In genomic region chr16:32449665-32450064, GRCm38 (mm10) we compare ENCODE assay signal across 22 mouse cellular contexts. TPM values are rescaled to one million over a fixed set of nuclear protein-coding genes. Genes with fewer than 3 reads are reported as not detected.
DNase-seq lines count a peak whose midpoint lies in the region; ATAC-seq and TF ChIP-seq lines count a peak whose summit lies in the region.
"Had no signal": no experiment of that assay in that cellular context is flagged by ENCODE, and none has a peak within 500 bp of the region (broad histone marks: within the 10 kb centered on the region; RNA-seq: fewer than 3 reads in every experiment).

No protein-coding gene starts in this region.

- no peak overlapping the region for H3K4me3 ChIP-seq in heart, embryonic 12.5 days
- peak overlapping the region; percentile 37 for H3K4me3 ChIP-seq in liver, embryonic 13.5 days (replicated peaks)
- H3K4me3 ChIP-seq in stomach, embryonic 15.5 days (replicated peaks): no peak overlapping the region
- no peak overlapping the region for H3K4me3 ChIP-seq in layer of hippocampus, adult 2 months
- H3K4me3 ChIP-seq: embryonic facial prominence, embryonic 15.5 days; forebrain, embryonic 15.5 days; heart, embryonic 13.5 days; left cerebral cortex, adult 2 months had no signal

- whole genome bisulfite sequencing in heart, embryonic 12.5 days: 78% methylated on average over 3 of the region's 3 CpGs
- WGBS in liver, embryonic 13.5 days (ENCODE audit: insufficient replicate concordance): 23% methylated on average over 3 of the region's 3 CpGs
- 59% methylated on average over 3 of the region's 3 CpGs for WGBS in stomach, embryonic 15.5 days

- peaks cover 13% of the 10 kb centered on the region for H3K4me1 ChIP-seq in heart, embryonic 12.5 days (replicated peaks)
- peaks cover 83% of the 10 kb centered on the region for H3K4me1 ChIP-seq in liver, embryonic 13.5 days (replicated peaks)
- no peaks in the 10 kb centered on the region for H3K4me1 ChIP-seq in stomach, embryonic 15.5 days
- H3K4me1 ChIP-seq: forebrain, embryonic 15.5 days had no signal

- H3K9ac ChIP-seq in heart, embryonic 12.5 days: no peak overlapping the region
- H3K9ac ChIP-seq in liver, embryonic 13.5 days: peak overlapping the region; percentile 71
- H3K9ac ChIP-seq in stomach, embryonic 15.5 days: no peak overlapping the region
- H3K9ac ChIP-seq: embryonic facial prominence, embryonic 15.5 days; forebrain, embryonic 15.5 days; heart, embryonic 13.5 days had no signal

- DNase-seq in heart, adult 11 months: peak; percentile 14
- peak; percentile 58 for DNase-seq in liver, embryonic 13.5 days
- DNase-seq in cerebellum, postnatal 14 days: no peak
- no peak for DNase-seq in layer of hippocampus, adult 2 months (ENCODE audit: low spot score in 2 of 2)
- DNase-seq in layer of hippocampus, adult 11-12 months (ENCODE audit: low spot score): no peak
- DNase-seq: adrenal gland, postnatal 10 days; kidney, adult 11 months; kidney, postnatal 36 days; right cerebral cortex, adult 18-20 months; thymus, postnatal 14 days had no signal

- no peak overlapping the region for H3K27ac ChIP-seq in heart, embryonic 12.5 days (ENCODE audit: poor library complexity, severe bottlenecking)
- H3K27ac ChIP-seq in liver, embryonic 13.5 days: peak overlapping the region; percentile 95
- H3K27ac ChIP-seq in stomach, embryonic 15.5 days: peak overlapping the region; percentile 41; the same call in 1 of the 2 replicates
- H3K27ac ChIP-seq in layer of hippocampus, adult 2 months: no peak overlapping the region
- H3K27ac ChIP-seq: embryonic facial prominence, embryonic 15.5 days; forebrain, embryonic 15.5 days; heart, embryonic 13.5 days; left cerebral cortex, adult 2 months had no signal

- H3K4me2 ChIP-seq in heart, embryonic 12.5 days: no peak overlapping the region
- H3K4me2 ChIP-seq in liver, embryonic 13.5 days: peak overlapping the region; percentile 71
- H3K4me2 ChIP-seq in stomach, embryonic 15.5 days: no peak overlapping the region
- H3K4me2 ChIP-seq: embryonic facial prominence, embryonic 15.5 days; forebrain, embryonic 15.5 days; heart, embryonic 13.5 days had no signal

- H3K9me3 ChIP-seq in heart, embryonic 12.5 days (replicated peaks): no peaks in the 10 kb centered on the region
- no peaks in the 10 kb centered on the region for H3K9me3 ChIP-seq in liver, embryonic 13.5 days (replicated peaks)
- H3K9me3 ChIP-seq in stomach, embryonic 15.5 days: no peaks in the 10 kb centered on the region
- H3K9me3 ChIP-seq: embryonic facial prominence, embryonic 15.5 days; forebrain, embryonic 15.5 days; heart, embryonic 13.5 days had no signal

- ATAC-seq in heart, embryonic 12.5 days (ENCODE audit: insufficient number of reproducible peaks, low FRiP score): no peak
- ATAC-seq in common myeloid progenitor, adult 5-6 weeks (replicated peaks; ENCODE audit: low read depth, poor library complexity, severe bottlenecking): peak; percentile 69
- ATAC-seq in liver, embryonic 13.5 days (ENCODE audit: low read depth): peak; percentile 98
- ATAC-seq in stomach, embryonic 15.5 days (ENCODE audit: insufficient read depth, low FRiP score, low read depth): peak; percentile 90; the same call in 1 of the 2 replicates
- ATAC-seq: forebrain, embryonic 15.5 days had no signal

- no peaks in the 10 kb centered on the region for H3K27me3 ChIP-seq in heart, embryonic 12.5 days (replicated peaks)
- no peaks in the 10 kb centered on the region for H3K27me3 ChIP-seq in liver, embryonic 13.5 days
- H3K27me3 ChIP-seq in stomach, embryonic 15.5 days (replicated peaks): no peaks in the 10 kb centered on the region
- H3K27me3 ChIP-seq: embryonic facial prominence, embryonic 15.5 days; forebrain, embryonic 15.5 days; heart, embryonic 13.5 days had no signal

- TF ChIP-seq CTCF in layer of hippocampus, adult 2 months (conservative IDR thresholded peaks at IDR 0.05): no peak

- peaks cover 20% of the 10 kb centered on the region for H3K36me3 ChIP-seq in heart, embryonic 12.5 days
- peaks cover 28% of the 10 kb centered on the region for H3K36me3 ChIP-seq in liver, embryonic 13.5 days
- no peaks in the 10 kb centered on the region for H3K36me3 ChIP-seq in stomach, embryonic 15.5 days

RNA-seq across cellular contexts. Expression of gene Pcyt1a, which starts 18.9 kb away (rescaled TPM):
- polyA plus RNA-seq in heart, embryonic 12.5 days (2016; fragmentation: Nextera tagmentation; extraction: Ambion mirVana): 43.2 and 48.9 TPM in 2 replicates
- total RNA-seq in common myeloid progenitor, adult 5-6 weeks (2017): 76.7 and 81.5 TPM in 2 replicates
- 38.6 and 42.0 TPM in 2 replicates for polyA plus RNA-seq in liver, embryonic 13.5 days (2015; fragmentation: Nextera tagmentation; extraction: Ambion mirVana)
- 39.4 and 42.7 TPM in 2 replicates for polyA plus RNA-seq in stomach, embryonic 15.5 days (2015; fragmentation: Nextera tagmentation; extraction: Ambion mirVana)
- 10 to 100 TPM; 32.6 to 33.7 TPM for total RNA-seq in layer of hippocampus, adult 2 months (2021)

RNA-seq across cellular contexts. Expression of gene Tctex1d2, which starts 30.2 kb away (rescaled TPM):
- polyA plus RNA-seq in heart, embryonic 12.5 days (2016; fragmentation: Nextera tagmentation; extraction: Ambion mirVana): 21.6 and 27.1 TPM in 2 replicates
- 39.3 and 43.9 TPM in 2 replicates for total RNA-seq in common myeloid progenitor, adult 5-6 weeks (2017)
- 7.2 and 7.3 TPM in 2 replicates for polyA plus RNA-seq in liver, embryonic 13.5 days (2015; fragmentation: Nextera tagmentation; extraction: Ambion mirVana)
- 27.4 and 27.5 TPM in 2 replicates for polyA plus RNA-seq in stomach, embryonic 15.5 days (2015; fragmentation: Nextera tagmentation; extraction: Ambion mirVana)
- total RNA-seq in layer of hippocampus, adult 2 months (2021): 10 to 100 TPM; 11.8 to 14.3 TPM

RNA-seq across cellular contexts. Expression of gene Slc51a, which starts 38.0 kb away (rescaled TPM):
- 2.1 and 2.9 TPM in 2 replicates for polyA plus RNA-seq in heart, embryonic 12.5 days (2016; fragmentation: Nextera tagmentation; extraction: Ambion mirVana)
- total RNA-seq in common myeloid progenitor, adult 5-6 weeks (2017): 0.92 TPM in 1 of 2 replicates, not detected in the other
- polyA plus RNA-seq in liver, embryonic 13.5 days (2015; fragmentation: Nextera tagmentation; extraction: Ambion mirVana): 0.65 and 0.71 TPM in 2 replicates
- polyA plus RNA-seq in stomach, embryonic 15.5 days (2015; fragmentation: Nextera tagmentation; extraction: Ambion mirVana): 17.7 and 25.2 TPM in 2 replicates
- total RNA-seq in layer of hippocampus, adult 2 months (2021): not detected
- total RNA-seq: adrenal gland, postnatal 10 days; gastrocnemius, adult 8-10 months; left cerebral cortex, adult 2 months had no signal
- polyA plus RNA-seq: embryonic facial prominence, embryonic 15.5 days had no signal

RNA-seq across cellular contexts. Expression of gene Zdhhc19, which starts 46.4 kb away (rescaled TPM):
- polyA plus RNA-seq in heart, embryonic 12.5 days (2016; fragmentation: Nextera tagmentation; extraction: Ambion mirVana): not detected in 2 replicates
- not detected in 2 replicates for total RNA-seq in common myeloid progenitor, adult 5-6 weeks (2017)
- polyA plus RNA-seq in liver, embryonic 13.5 days (2015; fragmentation: Nextera tagmentation; extraction: Ambion mirVana): not detected in 2 replicates
- 0.21 and 0.22 TPM in 2 replicates for polyA plus RNA-seq in stomach, embryonic 15.5 days (2015; fragmentation: Nextera tagmentation; extraction: Ambion mirVana)
- not detected for total RNA-seq in layer of hippocampus, adult 2 months (2021)
- total RNA-seq: adrenal gland, postnatal 10 days; gastrocnemius, adult 8-10 months; left cerebral cortex, adult 2 months; monocyte, adult 5-6 weeks had no signal
- polyA plus RNA-seq: embryonic facial prominence, embryonic 15.5 days; forebrain, embryonic 15.5 days; heart, embryonic 13.5 days; hindbrain, embryonic 11.5 days; limb, embryonic 14.5 days; neural tube, embryonic 14.5 days had no signal

RNA-seq across cellular contexts. Expression of gene Tm4sf19, which starts 49.4 kb away (rescaled TPM):
- not detected in 2 replicates for polyA plus RNA-seq in heart, embryonic 12.5 days (2016; fragmentation: Nextera tagmentation; extraction: Ambion mirVana)
- not detected in 2 replicates for total RNA-seq in common myeloid progenitor, adult 5-6 weeks (2017)
- polyA plus RNA-seq in liver, embryonic 13.5 days (2015; fragmentation: Nextera tagmentation; extraction: Ambion mirVana): not detected in 2 replicates
- not detected in 2 replicates for polyA plus RNA-seq in stomach, embryonic 15.5 days (2015; fragmentation: Nextera tagmentation; extraction: Ambion mirVana)
- not detected for total RNA-seq in layer of hippocampus, adult 2 months (2021)
- total RNA-seq: gastrocnemius, adult 8-10 months; left cerebral cortex, adult 2 months; monocyte, adult 5-6 weeks had no signal
- polyA plus RNA-seq: forebrain, embryonic 15.5 days; hindbrain, embryonic 11.5 days; neural tube, embryonic 14.5 days had no signal

Comparison
In these comparisons a context has a peak if more than half of its experiments do, and no peak if none do; other contexts are left out.
1. DNase-seq: peak in heart, adult 11 months (single experiment) and liver, embryonic 13.5 days (single experiment); none in cerebellum, postnatal 14 days (0 of 2), layer of hippocampus, adult 2 months (0 of 2) and layer of hippocampus, adult 11-12 months (single experiment).
2. H3K27ac ChIP-seq: peak in liver, embryonic 13.5 days (single experiment) and stomach, embryonic 15.5 days (single experiment); none in heart, embryonic 12.5 days (single experiment) and layer of hippocampus, adult 2 months (single experiment).